Mouse (Mus musculus): ENCODE measurements around the gene Nhej1. TPM values are rescaled to one million over a fixed set of nuclear protein-coding genes. Genes with fewer than 3 reads are reported as not detected.

Gene Nhej1
- total and polyA plus RNA-seq, 3 experiments: 1.7 to 5.2 TPM; not detected in 1

DNA sequence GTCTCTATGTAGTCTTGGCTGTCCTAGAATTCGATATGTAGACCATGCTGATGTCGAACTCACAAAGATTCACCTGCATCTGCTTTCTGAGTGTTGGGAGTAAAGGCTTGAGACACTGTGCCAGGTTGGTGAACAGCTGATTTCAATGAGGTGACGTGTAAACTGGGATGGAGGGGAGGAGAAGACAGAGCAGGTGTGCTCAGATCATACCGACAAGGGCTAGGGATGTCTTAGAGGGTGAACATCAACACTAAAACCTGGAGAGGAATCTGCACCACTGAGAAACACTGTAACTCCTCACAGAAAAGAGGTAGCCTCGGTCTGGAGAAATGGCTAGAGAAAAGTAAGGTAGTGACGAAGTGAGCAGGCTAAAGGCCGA is 43.1 kb upstream of the Nhej1 start:
- H3K36me3 ChIP-seq (ENCODE audit: control insufficient read depth in 1 of 2, insufficient read depth in 2 of 2, low read length in 2 of 2): no peaks in the 10 kb centered on the region
- TF ChIP-seq ELF1 (IDR thresholded peaks at IDR 0.05; ENCODE audit: low read depth, low read length): no peak
- TF ChIP-seq TAL1 (IDR thresholded peaks at IDR 0.05; ENCODE audit: low read length): no peak
- no peak for TF ChIP-seq ZC3H11A (IDR thresholded peaks at IDR 0.05; ENCODE audit: low read depth, low read length)
- no peak for TF ChIP-seq SIN3A (IDR thresholded peaks at IDR 0.05; ENCODE audit: low read length)
- no peak for TF ChIP-seq ETS1 (IDR thresholded peaks at IDR 0.05; ENCODE audit: low read depth, low read length)
- TF ChIP-seq KAT2A (conservative IDR thresholded peaks at IDR 0.05; ENCODE audit: low read depth, low read length): no peak
- TF ChIP-seq MYB (IDR thresholded peaks at IDR 0.05; ENCODE audit: low read depth, low read length): no peak
- no peak for TF ChIP-seq MXI1 (IDR thresholded peaks at IDR 0.05; ENCODE audit: low read depth, low read length)
- TF ChIP-seq POLR2A (IDR thresholded peaks at IDR 0.05; ENCODE audit: control insufficient read depth in 1 of 2, insufficient read depth in 1 of 2, low read depth in 1 of 2, low read length in 2 of 2, poor library complexity in 1 of 2): no peak
- TF ChIP-seq EP300 (IDR thresholded peaks at IDR 0.05; ENCODE audit: low read depth in 1 of 2, low read length in 2 of 2): no peak
- TF ChIP-seq CHD1 (IDR thresholded peaks at IDR 0.05; ENCODE audit: low read depth, low read length): no peak
- TF ChIP-seq JUND (IDR thresholded peaks at IDR 0.05; ENCODE audit: low read depth, low read length): no peak
- no peak for TF ChIP-seq MAZ (IDR thresholded peaks at IDR 0.05; ENCODE audit: low read depth, low read length)
- no peak for TF ChIP-seq TCF12 (IDR thresholded peaks at IDR 0.05; ENCODE audit: low read depth, low read length)
- H3K79me2 ChIP-seq (ENCODE audit: control insufficient read depth, insufficient read depth, low read length, poor library complexity): no peaks in the 10 kb centered on the region
- DNase-seq (ENCODE audit: low read depth, low spot score): no peak
- H3K4me3 ChIP-seq (ENCODE audit: control insufficient read depth in 1 of 2, insufficient read depth in 1 of 2, low read depth in 2 of 2, low read length in 2 of 2): peak overlapping the region; percentile 53 to 56
- H3K27ac ChIP-seq (ENCODE audit: control insufficient read depth, low read depth, low read length): peak overlapping the region; percentile 48; the same call in 1 of the 2 replicates
- H3K9ac ChIP-seq (ENCODE audit: control insufficient read depth, low read depth, low read length, poor library complexity, severe bottlenecking): peak overlapping the region; percentile 48
- H3K4me1 ChIP-seq (ENCODE audit: control insufficient read depth in 1 of 2, insufficient read depth in 2 of 2, low read length in 2 of 2): peaks cover 0 to 4% of the 10 kb centered on the region in 2 experiments; a peak in 2 of 4 replicates
- no peaks in the 10 kb centered on the region for H3K9me3 ChIP-seq (replicated peaks; ENCODE audit: insufficient read depth, low read length)
- no peaks in the 10 kb centered on the region for H3K27me3 ChIP-seq (ENCODE audit: control insufficient read depth in 1 of 2, insufficient read depth in 2 of 2, low read length in 2 of 2)

DNA sequence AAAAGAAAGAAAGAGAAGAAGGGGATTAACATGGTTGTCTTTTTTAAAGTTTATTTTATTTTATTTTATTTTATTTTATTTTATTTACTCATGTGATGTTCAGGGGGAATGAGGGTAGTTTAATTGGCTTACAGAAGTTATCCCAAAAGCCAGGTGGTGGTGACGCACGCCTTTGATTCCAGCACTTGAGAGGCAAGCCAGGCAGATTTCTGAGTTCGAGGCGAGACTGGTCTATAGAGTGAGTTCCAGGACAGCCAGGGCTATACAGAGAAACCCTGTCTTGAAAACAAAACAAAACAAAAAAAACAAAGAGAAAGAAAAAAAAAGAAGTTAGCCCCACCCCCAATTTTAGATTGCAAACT is 35.2 kb upstream of the Nhej1 start:
- H3K9ac ChIP-seq (ENCODE audit: control insufficient read depth, low read depth, low read length, poor library complexity, severe bottlenecking): peak overlapping the region; percentile 37

More for the DNA sequence above, 35.2 kb upstream of the Nhej1 start:
- Histone ChIP-seq H3K36me3 (ENCODE audit: control insufficient read depth in 1 of 2, insufficient read depth in 2 of 2, low read length in 2 of 2) (peaks cover 0 to 21% of the 10 kb centered on the region in 2 experiments; a peak in 2 of 4 replicates), H3K4me3 (ENCODE audit: control insufficient read depth in 1 of 2, insufficient read depth in 1 of 2, low read depth in 2 of 2, low read length in 2 of 2) (peak overlapping the region; percentile 22 to 37; a peak in 3 of 4 replicates), H3K27me3 (ENCODE audit: control insufficient read depth in 1 of 2, insufficient read depth in 2 of 2, low read length in 2 of 2) (no peaks in the 10 kb centered on the region), H3K4me1 (ENCODE audit: control insufficient read depth in 1 of 2, insufficient read depth in 2 of 2, low read length in 2 of 2) (peaks cover 11 to 18% of the 10 kb centered on the region in 2 experiments), H3K27ac (ENCODE audit: control insufficient read depth, low read depth, low read length) (peak overlapping the region; percentile 72), H3K9me3 (replicated peaks; ENCODE audit: insufficient read depth, low read length) (no peaks in the 10 kb centered on the region), H3K79me2 (ENCODE audit: control insufficient read depth, insufficient read depth, low read length, poor library complexity) (no peaks in the 10 kb centered on the region)
- peak; percentile 52 for DNase-seq (ENCODE audit: low read depth, low spot score)
- TF ChIP-seq KAT2A (conservative IDR thresholded peaks at IDR 0.05; ENCODE audit: low read depth, low read length): no peak
- no peak for TF ChIP-seq TAL1 (IDR thresholded peaks at IDR 0.05; ENCODE audit: low read length)
- TF ChIP-seq ZNF384 (IDR thresholded peaks at IDR 0.05; ENCODE audit: low read depth, low read length): 0 out of 2 replicates have a peak, but pooled peaks have one; percentile 51
- no peak for TF ChIP-seq MYC (IDR thresholded peaks at IDR 0.05; ENCODE audit: low read depth, low read length)
- TF ChIP-seq ETS1 (IDR thresholded peaks at IDR 0.05; ENCODE audit: low read depth, low read length): no peak
- TF ChIP-seq CHD2 (IDR thresholded peaks at IDR 0.05; ENCODE audit: low read length): no peak
- no peak for TF ChIP-seq NELFE (IDR thresholded peaks at IDR 0.05; ENCODE audit: low read depth, low read length)
